Mouse (Mus musculus) stomach, postnatal 0 days (tissue): Measurements from ENCODE around the gene Phospho1. TPM values are rescaled to one million over a fixed set of nuclear protein-coding genes. Genes with fewer than 3 reads are reported as not detected.

Source experiments
- ATAC-seq: fragments of 200-750 bp; cut with Nextera tagmentation; 2 replicates; pipeline ENCODE4 v1.8.0; 2017; ENCODE audit not compliant: low FRiP score, low TSS enrichment
- DNase-seq: peaks from one replicate; pipeline ENCODE4 v3.0.0-alpha.2; 2016; ENCODE audit warnings: low spot score
- H3K27ac ChIP-seq: fragments of 300-500 bp; sonication (generic); replicated peaks from 2 replicates; pipeline ENCODE4 v1.5.1; 2014; ENCODE audit warnings: mild to moderate bottlenecking, control low read depth
- H3K27me3 ChIP-seq: fragments of 300-500 bp; sonication (generic); 2 replicates; pipeline ENCODE4 v1.6.1; 2014; ENCODE audit warnings: low read length; ENCODE audit not compliant: control insufficient read depth, insufficient read depth
- H3K36me3 ChIP-seq: fragments of 300-500 bp; sonication (generic); 2 replicates; pipeline ENCODE4 v1.6.1; 2014; ENCODE audit warnings: low read length, mixed read lengths; ENCODE audit not compliant: control insufficient read depth, insufficient read depth
- H3K4me1 ChIP-seq: fragments of 300-500 bp; sonication (generic); replicated peaks from 2 replicates; pipeline ENCODE4 v1.6.1; 2014; ENCODE audit warnings: antibody characterized with exemption; ENCODE audit not compliant: control insufficient read depth, insufficient read depth
- H3K4me2 ChIP-seq: fragments of 300-500 bp; sonication (generic); replicated peaks from 2 replicates; pipeline ENCODE4 v1.6.1; 2014; ENCODE audit warnings: low read depth, mild to moderate bottlenecking, control low read depth, moderate library complexity
- H3K4me3 ChIP-seq: fragments of 300-500 bp; sonication (generic); 2 replicates; pipeline ENCODE4 v1.5.1; 2014; ENCODE audit warnings: low read depth, low read length, control low read depth
- H3K9ac ChIP-seq: fragments of 300-500 bp; sonication (generic); 2 replicates; pipeline ENCODE4 v1.6.1; 2014; ENCODE audit warnings: mild to moderate bottlenecking, low read length, control low read depth, mixed read lengths
- H3K9me3 ChIP-seq: fragments of 300-500 bp; sonication (generic); 2 replicates; pipeline ENCODE4 v1.6.1; 2016; ENCODE audit warnings: low read length; ENCODE audit not compliant: control insufficient read depth
- CTCF ChIP-seq: IDR thresholded peaks from 2 replicates; pipeline ENCODE4 v1.5.1; 2016; ENCODE audit warnings: antibody characterized with exemption, low read depth, mild to moderate bottlenecking, moderate library complexity
- EP300 ChIP-seq: optimal IDR thresholded peaks from 2 replicates; pipeline ENCODE3; 2016; ENCODE audit warnings: antibody characterized with exemption
- WGBS: fragments of 180-500 bp; shearing (Covaris S2); extraction: QIAGEN DNeasy Blood & Tissue Kit; methylation state at CpG from one replicate; pipeline ENCODE4 v1.1.7; 2014; 5-methylcytosine and 5-hydroxymethylcytosine counted together
- polyA plus RNA-seq: library from polyadenylated mRNA; unstranded; fragments of >200 nt; fragmentation: Nextera tagmentation; extraction: Ambion mirVana; gene quantifications from 2 replicates; pipeline ENCODE4 v1.2.1, GENCODE M21; 2015

The Phospho1 gene
- polyA plus RNA-seq: 0.40 and 0.45 TPM in 2 replicates

DNA sequence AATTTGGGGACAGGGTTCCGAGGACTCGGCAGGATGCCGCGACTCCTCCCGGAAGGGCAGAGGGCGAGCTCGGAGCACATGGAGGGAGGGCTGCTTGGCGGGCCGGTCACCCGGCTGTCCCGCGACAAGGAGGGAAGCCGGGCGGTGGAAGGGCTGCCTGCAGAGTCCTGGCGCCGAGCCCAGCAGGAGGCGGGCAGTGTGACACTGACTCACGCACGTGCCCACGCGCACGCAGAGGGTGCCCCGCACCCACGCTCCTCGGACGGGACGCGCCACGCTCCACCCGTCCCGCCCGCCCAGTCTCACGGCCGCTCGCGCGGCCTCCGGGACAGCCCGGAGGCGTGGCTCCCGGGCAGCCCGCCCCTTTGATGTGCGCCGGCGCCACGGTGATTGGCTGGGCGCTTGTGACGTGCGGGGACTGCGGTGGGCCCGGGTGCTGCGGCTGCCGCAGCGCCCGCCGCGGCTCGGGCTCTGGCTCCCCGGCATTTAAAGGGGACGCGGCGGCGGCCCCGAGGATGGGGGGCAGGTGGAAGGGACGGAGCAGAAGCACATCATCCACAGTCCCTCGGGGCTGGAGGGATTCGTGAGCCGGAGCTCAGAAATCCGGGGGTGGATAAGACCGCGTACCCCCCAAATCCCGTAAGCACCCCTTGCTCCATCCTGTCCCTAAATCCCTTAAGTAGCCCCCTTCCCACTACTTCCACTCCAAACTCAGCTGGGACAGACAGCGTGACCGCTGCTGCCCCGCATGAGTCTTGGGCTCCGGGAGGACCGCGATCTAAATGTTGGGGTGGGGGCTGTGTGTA lies at the start of gene Phospho1:
Phospho1 (plus strand) TSS at position 429 of the 806 bp plus-strand sequence.
- WGBS: under 1% methylated on average over 57 of the region's 78 CpGs
- DNase-seq (peak; percentile 92), ATAC-seq (peak; percentile 92)
- H3K9ac ChIP-seq: peak within 1 kb of the TSS; percentile 70
- H3K27ac ChIP-seq: peak within 1 kb of the TSS; percentile 30; the same call in 1 of the 2 replicates
- H3K27me3 ChIP-seq: peaks cover 4% of the 10 kb centered on the region; the same call in 1 of the 2 replicates
- peak within 1 kb of the TSS; percentile 91 for H3K4me2 ChIP-seq
- H3K36me3 ChIP-seq: no peaks in the 10 kb centered on the region
- no peak for TF ChIP-seq EP300
- no peak for TF ChIP-seq CTCF
- no peaks in the 10 kb centered on the region for H3K9me3 ChIP-seq
- H3K4me1 ChIP-seq: no peaks in the 10 kb centered on the region; the same call in 1 of the 2 replicates
- H3K4me3 ChIP-seq: peak within 1 kb of the TSS; percentile 56

DNA sequence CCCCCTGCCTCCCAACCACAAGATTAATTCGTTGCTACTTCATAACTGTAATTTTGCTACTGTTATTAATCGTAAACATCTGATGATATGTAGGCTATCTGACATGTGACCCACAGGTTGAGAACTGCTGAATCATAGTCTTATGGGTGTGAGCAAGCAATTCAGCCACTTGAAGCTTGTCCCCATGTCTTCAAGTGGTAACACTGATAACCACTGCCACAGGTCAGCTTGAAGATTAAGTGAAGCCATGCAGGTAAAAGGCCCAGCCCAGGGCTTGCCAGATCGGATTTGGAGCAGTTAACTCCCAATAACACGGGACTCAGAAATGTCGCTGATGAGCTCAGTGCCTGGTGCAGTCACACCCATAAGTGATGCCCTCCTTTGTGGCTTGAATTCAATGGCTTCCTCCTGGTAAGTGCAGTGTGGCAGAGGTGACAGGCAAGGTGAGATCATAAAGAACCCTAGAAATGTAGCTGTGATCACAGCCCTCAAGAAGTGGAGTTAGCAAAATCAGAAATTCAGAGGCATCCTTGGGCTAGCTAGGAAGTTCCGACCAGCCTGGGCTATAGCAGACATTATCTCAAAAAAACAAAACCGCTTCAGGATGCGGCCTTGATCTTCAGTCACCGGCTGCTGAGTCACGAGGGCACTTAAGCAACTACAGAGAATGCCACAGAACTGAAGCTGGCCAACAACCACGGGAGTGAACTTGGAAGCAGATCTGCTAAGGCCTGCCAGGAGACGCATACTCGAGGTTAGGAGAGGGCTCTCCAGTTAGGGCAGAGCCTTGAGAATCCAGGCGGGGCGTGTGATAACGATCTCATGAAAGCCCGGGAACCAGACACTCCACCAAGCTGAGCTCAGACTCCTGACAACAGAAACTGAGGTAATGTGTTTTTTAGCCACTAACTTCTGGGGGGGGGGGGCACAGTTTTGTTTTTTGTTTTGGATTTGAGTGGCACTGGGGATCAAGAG lies 46.7 kb upstream of the Phospho1 start:
- Histone ChIP-seq H3K4me1 (no peaks in the 10 kb centered on the region), H3K4me3 (no peak overlapping the region), H3K4me2 (no peak overlapping the region), H3K9ac (no peak overlapping the region), H3K36me3 (no peaks in the 10 kb centered on the region), H3K27ac (peak overlapping the region; percentile 24), H3K27me3 (no peaks in the 10 kb centered on the region), H3K9me3 (no peaks in the 10 kb centered on the region)
- DNase-seq (peak; percentile 44), ATAC-seq (peak; percentile 77)
- TF ChIP-seq EP300 (no peak), CTCF (no peak)
- 46% methylated on average over 17 of the region's 17 CpGs for WGBS

DNA sequence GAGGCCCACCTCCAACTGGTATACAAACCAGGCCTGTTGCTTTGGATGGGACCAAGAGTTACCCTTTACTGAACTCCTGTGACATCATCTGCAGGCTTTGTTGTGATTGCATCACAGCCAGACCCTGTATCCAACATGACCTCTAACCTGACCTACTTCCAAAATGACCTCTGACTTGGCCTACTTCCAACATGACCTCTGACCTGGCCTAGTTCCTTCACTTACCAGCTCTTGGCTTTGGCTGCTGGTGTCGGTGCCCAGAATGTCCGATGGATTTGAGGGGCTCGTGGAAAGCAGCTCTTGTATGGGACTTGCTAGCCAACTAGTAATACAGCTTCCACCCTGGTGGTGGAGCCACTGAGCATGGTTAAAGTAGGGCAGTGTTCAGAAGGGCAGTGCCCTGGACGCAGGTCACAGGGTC lies 45.5 kb upstream of the Phospho1 start:
- Histone ChIP-seq H3K9ac (no peak overlapping the region), H3K4me2 (no peak overlapping the region), H3K4me1 (no peaks in the 10 kb centered on the region), H3K27ac (no peak overlapping the region), H3K27me3 (no peaks in the 10 kb centered on the region), H3K9me3 (no peaks in the 10 kb centered on the region), H3K36me3 (no peaks in the 10 kb centered on the region), H3K4me3 (no peak overlapping the region)
- DNase-seq: peak; percentile 27
- TF ChIP-seq EP300: no peak
- TF ChIP-seq CTCF: peak; percentile 53
- WGBS: 75% methylated on average over 4 of the region's 4 CpGs
- no peak for ATAC-seq

DNA sequence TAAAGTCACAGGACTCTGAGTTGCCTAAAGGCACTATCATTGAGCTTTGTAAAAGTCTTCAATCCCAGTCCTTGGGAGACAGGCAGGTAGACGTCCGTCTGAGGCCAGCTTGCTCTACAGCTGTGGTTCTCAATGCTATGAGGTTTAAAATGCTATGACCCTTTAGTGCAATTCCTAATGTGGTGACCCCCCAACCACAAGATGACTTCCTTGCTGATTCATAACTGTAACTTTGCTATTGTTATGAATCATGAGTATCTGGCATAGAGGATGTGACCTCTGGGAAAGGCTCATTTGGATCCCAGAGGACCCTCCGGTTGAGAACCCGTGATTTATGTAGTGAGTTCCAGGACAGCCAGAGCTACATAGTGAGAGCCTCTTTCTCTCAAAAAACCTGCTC lies 44.9 kb upstream of the Phospho1 start:
- H3K9me3 ChIP-seq: no peaks in the 10 kb centered on the region
- no peak for ATAC-seq
- no peak for DNase-seq
- no peaks in the 10 kb centered on the region for H3K27me3 ChIP-seq
- H3K9ac ChIP-seq: no peak overlapping the region
- H3K4me3 ChIP-seq: no peak overlapping the region
- H3K4me2 ChIP-seq: no peak overlapping the region
- 80% methylated on average over 4 of the region's 4 CpGs for WGBS
- no peaks in the 10 kb centered on the region for H3K36me3 ChIP-seq
- H3K27ac ChIP-seq: no peak overlapping the region
- TF ChIP-seq EP300 (no peak), CTCF (no peak)
- H3K4me1 ChIP-seq: no peaks in the 10 kb centered on the region

DNA sequence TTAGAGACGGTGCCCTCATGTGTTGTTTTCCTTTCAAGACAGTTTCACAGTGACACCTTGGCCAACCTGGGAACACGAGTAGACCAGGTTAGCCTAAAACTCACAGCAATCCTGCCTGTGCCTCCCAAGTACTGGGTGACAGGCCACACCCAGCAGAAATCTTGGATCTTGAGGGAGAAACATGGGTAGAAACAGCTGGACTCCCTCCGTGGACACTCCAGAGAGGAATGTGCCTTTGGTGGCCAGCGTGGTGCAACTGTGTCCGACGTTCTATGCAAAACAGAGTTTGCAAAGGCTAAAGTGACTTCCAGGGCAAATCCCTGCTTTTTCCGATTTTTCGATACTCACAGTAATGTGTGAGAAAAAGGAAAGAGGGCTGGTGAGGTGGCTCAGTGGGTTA lies 43.8 kb upstream of the Phospho1 start:
- H3K27ac ChIP-seq: no peak overlapping the region
- no peaks in the 10 kb centered on the region for H3K36me3 ChIP-seq
- WGBS: 85% methylated on average over 8 of the region's 8 CpGs
- H3K9me3 ChIP-seq: no peaks in the 10 kb centered on the region
- no peaks in the 10 kb centered on the region for H3K27me3 ChIP-seq
- no peak overlapping the region for H3K4me3 ChIP-seq
- no peak overlapping the region for H3K4me2 ChIP-seq
- no peak for ATAC-seq
- H3K9ac ChIP-seq: no peak overlapping the region
- TF ChIP-seq CTCF: no peak
- TF ChIP-seq EP300: no peak
- no peak for DNase-seq
- H3K4me1 ChIP-seq: no peaks in the 10 kb centered on the region
